Mouse (Mus musculus) forelimb bud, embryonic 11.5 days (tissue): ENCODE results near the gene Trim24.

Experiments
- DNase-seq: peaks from one replicate; pipeline ENCODE4 v3.0.0-alpha.2; 2012; ENCODE audit warnings: low read depth, low spot score

Trim24 gene

GRCm38 (mm10) chr6:37863961-37864730 lies 6.5 kb upstream of the Trim24 start:
- DNase-seq = no peak

- peak; percentile 71 for DNase-seq
These were observed 683 bp downstream of the Trim24 start for GRCm38 (mm10) chr6:37871137-37871851.

- no peak for DNase-seq
These were observed 2.2 kb downstream of the Trim24 start for GRCm38 (mm10) chr6:37872861-37873260.

- no peak for DNase-seq
These were observed 3.1 kb downstream of the Trim24 start for GRCm38 (mm10) chr6:37873731-37874130.

GRCm38 (mm10) chr6:37878206-37878605 lies 7.6 kb downstream of the Trim24 start:
- DNase-seq = no peak

- DNase-seq = no peak
These were observed 10.0 kb downstream of the Trim24 start for GRCm38 (mm10) chr6:37880586-37880985.

- DNase-seq = no peak
These were observed 23.0 kb downstream of the Trim24 start for GRCm38 (mm10) chr6:37893586-37893985.

GRCm38 (mm10) chr6:37895646-37896435 lies 25.2 kb downstream of the Trim24 start:
- DNase-seq = peak; percentile 6

GRCm38 (mm10) chr6:37900221-37900620 lies 29.6 kb downstream of the Trim24 start:
- DNase-seq = no peak

- no peak for DNase-seq
These were observed 31.2 kb downstream of the Trim24 start for GRCm38 (mm10) chr6:37901791-37902190.

- DNase-seq = no peak
These were observed 33.2 kb downstream of the Trim24 start for GRCm38 (mm10) chr6:37903810-37904209.

GRCm38 (mm10) chr6:37913525-37913924 lies 42.9 kb downstream of the Trim24 start:
- no peak for DNase-seq

GRCm38 (mm10) chr6:37925104-37925503 lies 54.5 kb downstream of the Trim24 start:
- no peak for DNase-seq

GRCm38 (mm10) chr6:37926751-37927150 lies 56.1 kb downstream of the Trim24 start:
- no peak for DNase-seq

- DNase-seq = no peak
These were observed 65.9 kb downstream of the Trim24 start for GRCm38 (mm10) chr6:37936498-37936897.

- no peak for DNase-seq
These were observed 80.7 kb downstream of the Trim24 start for GRCm38 (mm10) chr6:37951306-37951705.

GRCm38 (mm10) chr6:37967386-37967785 lies 96.8 kb downstream of the Trim24 start:
- DNase-seq = no peak

GRCm38 (mm10) chr6:38007459-38007858 lies 136.8 kb downstream of the Trim24 start:
- DNase-seq = peak; percentile 80

GRCm38 (mm10) chr6:38012829-38013228 lies 142.2 kb downstream of the Trim24 start:
- DNase-seq = no peak
